In the genomic region with DNA sequence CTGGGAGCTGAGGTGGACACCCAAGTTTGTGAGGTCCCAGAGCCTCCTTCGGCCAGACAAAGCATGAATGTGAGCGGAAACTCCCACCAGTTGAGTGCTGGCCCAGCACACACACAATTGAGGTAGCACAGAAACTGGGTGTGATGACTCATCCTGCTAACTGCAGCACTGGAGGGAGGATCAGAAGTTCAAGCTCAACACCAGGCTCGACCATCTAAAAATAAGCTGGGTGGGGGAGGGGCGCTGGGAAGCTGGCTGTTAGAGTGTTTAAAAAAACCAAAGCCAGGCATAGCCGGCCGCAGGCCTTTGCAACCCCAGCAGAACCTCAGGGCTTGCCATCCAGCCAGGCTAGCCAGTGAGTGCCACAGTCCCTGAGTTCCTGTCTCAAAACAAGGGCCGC, we compare ENCODE assay signal across 12 mouse cellular contexts.
DNase-seq lines count a peak whose midpoint lies in the region; ATAC-seq and TF ChIP-seq lines count a peak whose summit lies in the region.
"Had no signal": no experiment of that assay in that cellular context is flagged by ENCODE, and none has a peak within 500 bp of the region (broad histone marks: within the 10 kb centered on the region; RNA-seq: fewer than 3 reads in every experiment).

No protein-coding gene starts in this region.

- dilution Hi-C loops in CH12.LX (cut with MboI; ENCODE audit: extremely low pct_ligation_motif_present, extremely low pct_unique_long_range_greater_than_20kb, low sequenced_read_pairs), result no loop called here

- 23% methylated on average over 7 of the region's 7 CpGs for WGBS in heart, embryonic 14.5 days
- WGBS in heart, postnatal 0 days, result 30% methylated on average over 7 of the region's 7 CpGs

- ATAC-seq in heart, embryonic 14.5 days (ENCODE audit: insufficient number of reproducible peaks, insufficient read depth, low FRiP score, low read depth), result 0 out of 2 replicates have a peak, but pooled peaks have one; percentile 32
- ATAC-seq in heart, postnatal 0 days (ENCODE audit: insufficient read depth, low read depth), result peak; percentile 77

- no peaks in the 10 kb centered on the region for H3K79me2 ChIP-seq in CH12.LX (replicated peaks; ENCODE audit: control insufficient read depth, extremely low read depth, insufficient read depth, poor library complexity, severe bottlenecking)

- TF ChIP-seq RAD21 in CH12.LX (IDR thresholded peaks at IDR 0.05; ENCODE audit: low read depth, low read length), result no peak; the same call in 1 of the 2 replicates

- no peaks in the 10 kb centered on the region; the same call in 1 of the 2 replicates for H3K27me3 ChIP-seq in heart, embryonic 14.5 days (ENCODE audit: control insufficient read depth, insufficient read depth, low read length)
- H3K27me3 ChIP-seq in CH12.LX (replicated peaks), result no peaks in the 10 kb centered on the region
- H3K27me3 ChIP-seq in heart, postnatal 0 days (ENCODE audit: control insufficient read depth, insufficient read depth, low read length), result peaks cover 3% of the 10 kb centered on the region; the same call in 1 of the 2 replicates
- H3K27me3 ChIP-seq: stomach, embryonic 15.5 days had no signal

- peak; percentile 88 for TF ChIP-seq EP300 in CH12.LX (IDR thresholded peaks at IDR 0.05; ENCODE audit: low read length)
- no peak for TF ChIP-seq EP300 in heart, postnatal 0 days (IDR thresholded peaks at IDR 0.05; ENCODE audit: low read depth)

- peak overlapping the region; percentile 16; the same call in 1 of the 2 replicates for H3K9ac ChIP-seq in heart, embryonic 14.5 days (ENCODE audit: low read length)
- peak overlapping the region; percentile 24 for H3K9ac ChIP-seq in CH12.LX (ENCODE audit: insufficient read depth, low read depth)
- peak overlapping the region; percentile 22; the same call in 1 of the 2 replicates for H3K9ac ChIP-seq in ES-E14 (ENCODE audit: insufficient read depth, low read depth, low read length, poor library complexity, severe bottlenecking)
- no peak overlapping the region for H3K9ac ChIP-seq in heart, postnatal 0 days (replicated peaks; ENCODE audit: low read depth, low read length)
- H3K9ac ChIP-seq: stomach, embryonic 15.5 days had no signal

- intact Hi-C loops in heart, postnatal 25 days (cut with DNase I), result no loop called here

- no peaks in the 10 kb centered on the region for H3K36me3 ChIP-seq in heart, embryonic 14.5 days (ENCODE audit: control insufficient read depth, insufficient read depth, low read length)
- H3K36me3 ChIP-seq in CH12.LX (replicated peaks in 1 of 2; ENCODE audit: control insufficient read depth in 1 of 2, insufficient read depth in 1 of 2, low read length in 1 of 2), result peaks cover 3 to 29% of the 10 kb centered on the region in 2 experiments
- H3K36me3 ChIP-seq in ES-E14 (ENCODE audit: control insufficient read depth, insufficient read depth, low read length, poor library complexity, severe bottlenecking), result peaks cover 19% of the 10 kb centered on the region; the same call in 1 of the 2 replicates
- no peaks in the 10 kb centered on the region for H3K36me3 ChIP-seq in heart, postnatal 0 days (replicated peaks; ENCODE audit: control insufficient read depth, insufficient read depth, low read length)
- H3K36me3 ChIP-seq: stomach, embryonic 15.5 days had no signal

- peak; percentile 39; the same call in 1 of the 2 replicates for TF ChIP-seq POLR2A in CH12.LX (IDR thresholded peaks at IDR 0.05; ENCODE audit: low read depth, low read length)

- no peaks in the 10 kb centered on the region for H3K9me3 ChIP-seq in heart, embryonic 14.5 days (ENCODE audit: control insufficient read depth, low read length)
- H3K9me3 ChIP-seq in CH12.LX (replicated peaks; ENCODE audit: low read length), result no peaks in the 10 kb centered on the region
- no peaks in the 10 kb centered on the region for H3K9me3 ChIP-seq in ES-E14 (ENCODE audit: control insufficient read depth, insufficient read depth, low read depth, low read length)
- H3K9me3 ChIP-seq in heart, postnatal 0 days (replicated peaks; ENCODE audit: control insufficient read depth, low read length), result no peaks in the 10 kb centered on the region
- H3K9me3 ChIP-seq: stomach, embryonic 15.5 days had no signal

- no peak for TF ChIP-seq CTCF in CH12.LX (conservative IDR thresholded peaks at IDR 0.05 in 1 of 2, IDR thresholded peaks at IDR 0.05 in 1 of 2; ENCODE audit: low read depth in 2 of 2, low read length in 2 of 2)
- TF ChIP-seq CTCF in heart, postnatal 0 days (IDR thresholded peaks at IDR 0.05; ENCODE audit: low read depth), result no peak

- in situ Hi-C loops in CH12.LX (cut with MboI; ENCODE audit: low pct_ligation_motif_present, low pct_unique_long_range_greater_than_20kb, low sequenced_read_pairs) (no loop called here), ES-E14 (cut with MboI; ENCODE audit: low sequenced_read_pairs in 2 of 2, unreplicated experiment in 2 of 2) (no loop called here)

- peak overlapping the region; percentile 39; a peak in 3 of 4 replicates for H3K27ac ChIP-seq in heart, embryonic 14.5 days (replicated peaks in 1 of 2; ENCODE audit: control insufficient read depth in 1 of 2, insufficient read depth in 1 of 2, low read depth in 2 of 2, low read length in 2 of 2)
- peak overlapping the region; percentile 88 for H3K27ac ChIP-seq in CH12.LX (ENCODE audit: insufficient read depth, low read depth)
- peak overlapping the region; percentile 72 for H3K27ac ChIP-seq in ES-E14 (ENCODE audit: insufficient read depth, low read depth, low read length, poor library complexity, severe bottlenecking)
- no peak overlapping the region for H3K27ac ChIP-seq in heart, postnatal 0 days (ENCODE audit: low read depth)
- H3K27ac ChIP-seq: stomach, embryonic 15.5 days had no signal

- H3K4me2 ChIP-seq in heart, embryonic 14.5 days (ENCODE audit: low read length), result peak overlapping the region; percentile 21; the same call in 1 of the 2 replicates
- peak overlapping the region; percentile 42 for H3K4me2 ChIP-seq in CH12.LX (ENCODE audit: insufficient read depth, low read depth, poor library complexity, severe bottlenecking)
- no peak overlapping the region for H3K4me2 ChIP-seq in heart, postnatal 0 days (ENCODE audit: low read depth, low read length)
- H3K4me2 ChIP-seq: liver, embryonic 11.5 days; stomach, embryonic 15.5 days had no signal

- DNase-seq in heart, postnatal 25 days (ENCODE audit: low spot score), result no peak
- DNase-seq in CH12.LX (ENCODE audit: extremely low read depth) (peak; percentile 93), ES-E14 (ENCODE audit: low read depth, low spot score) (no peak)
- DNase-seq in heart, postnatal 0 days (ENCODE audit: low spot score), result peak; percentile 35
- DNase-seq in layer of hippocampus, adult 8-10 months (ENCODE audit: low spot score in 2 of 2), result no peak
- no peak for DNase-seq in thymus, postnatal 4 days
- DNase-seq: cerebellum, adult 8-10 months; kidney, adult 18-20 months; right cerebral cortex, postnatal 25 days had no signal

- H3K4me3 ChIP-seq in heart, embryonic 14.5 days (ENCODE audit: control insufficient read depth in 1 of 2, insufficient read depth in 1 of 2, low read depth in 1 of 2, low read length in 2 of 2), result no peak overlapping the region
- no peak overlapping the region for H3K4me3 ChIP-seq in CH12.LX (replicated peaks in 1 of 3; ENCODE audit: low read depth in 2 of 3, low read length in 2 of 3, poor library complexity in 1 of 3)
- H3K4me3 ChIP-seq in ES-E14 (ENCODE audit: insufficient read depth in 1 of 2, low read depth in 1 of 2, low read length in 2 of 2, poor library complexity in 1 of 2, severe bottlenecking in 1 of 2), result peak overlapping the region in 1 of 2 experiments; percentile 21; a peak in 1 of 4 replicates
- no peak overlapping the region for H3K4me3 ChIP-seq in heart, postnatal 0 days (ENCODE audit: low read depth, low read length)
- H3K4me3 ChIP-seq: stomach, embryonic 15.5 days had no signal

- H3K4me1 ChIP-seq in heart, embryonic 14.5 days (ENCODE audit: control insufficient read depth in 2 of 2, insufficient read depth in 2 of 2, low read length in 2 of 2), result peaks cover 22 to 28% of the 10 kb centered on the region in 2 experiments
- H3K4me1 ChIP-seq in CH12.LX (ENCODE audit: control insufficient read depth in 1 of 2, insufficient read depth in 2 of 2), result peaks cover 35 to 79% of the 10 kb centered on the region in 2 experiments
- H3K4me1 ChIP-seq in ES-E14 (ENCODE audit: control insufficient read depth in 2 of 2, insufficient read depth in 2 of 2, low read length in 2 of 2, poor library complexity in 1 of 2), result peaks cover 20 to 58% of the 10 kb centered on the region in 2 experiments
- H3K4me1 ChIP-seq in heart, postnatal 0 days (ENCODE audit: control insufficient read depth, insufficient read depth), result 0 out of 2 replicates have a peak, but pooled peaks cover 7% of the 10 kb centered on the region

TF ChIP-seq in CH12.LX, 34 proteins besides CTCF, POLR2A, EP300 and RAD21 (continues in another document):
- TF ChIP-seq MXI1 (IDR thresholded peaks at IDR 0.05; ENCODE audit: low read depth, low read length) (no peak), IRF4 (IDR thresholded peaks at IDR 0.05; ENCODE audit: low read depth, low read length) (peak; percentile 91), ETS1 (conservative IDR thresholded peaks at IDR 0.05; ENCODE audit: low read depth, low read length) (peak; percentile 93), NELFE (IDR thresholded peaks at IDR 0.05; ENCODE audit: low read depth, low read length) (no peak), E2F4 (IDR thresholded peaks at IDR 0.05; ENCODE audit: insufficient replicate concordance, low read depth, low read length) (no peak), ZNF384 (IDR thresholded peaks at IDR 0.05; ENCODE audit: low read depth, low read length) (peak; percentile 88), POLR2AphosphoS2 (IDR thresholded peaks at IDR 0.05; ENCODE audit: low read depth, low read length) (no peak), USF1 (IDR thresholded peaks at IDR 0.05; ENCODE audit: low read depth, low read length) (no peak), NRF1 (IDR thresholded peaks at IDR 0.05; ENCODE audit: low read depth, low read length) (no peak), JUN (IDR thresholded peaks at IDR 0.05; ENCODE audit: insufficient read depth, low read depth, low read length) (peak; percentile 90)

TF ChIP-seq in ES-E14, 5 proteins besides CTCF, POLR2A, EP300 and RAD21:
- TF ChIP-seq ZNF384 (IDR thresholded peaks at IDR 0.05; ENCODE audit: low read depth, low read length), result no peak
- no peak for TF ChIP-seq HCFC1 (IDR thresholded peaks at IDR 0.05; ENCODE audit: borderline replicate concordance, insufficient read depth, low read length)
- TF ChIP-seq CHD2 (IDR thresholded peaks at IDR 0.05; ENCODE audit: low read depth, low read length), result no peak
- TF ChIP-seq MAFK (IDR thresholded peaks at IDR 0.05; ENCODE audit: insufficient read depth, low read depth, low read length), result no peak
- no peak for TF ChIP-seq ZC3H11A (IDR thresholded peaks at IDR 0.05; ENCODE audit: borderline replicate concordance, low read depth, low read length)

Comparison
In these comparisons a context has a peak if more than half of its experiments do, and no peak if none do; other contexts are left out.
1. DNase-seq: peak in CH12.LX (single experiment) and heart, postnatal 0 days (single experiment); none in heart, postnatal 25 days (single experiment), ES-E14 (single experiment), layer of hippocampus, adult 8-10 months (0 of 2) and thymus, postnatal 4 days (single experiment).